Mouse (Mus musculus) olfactory bulb, adult 2 months (tissue): Measurements from ENCODE around the gene Esr1.

Experiments
- CTCF ChIP-seq: fragments of 200-500 bp; IDR thresholded peaks from 2 replicates; pipeline ENCODE4 v1.5.1; 2012; ENCODE audit warnings: low read depth, mild to moderate bottlenecking, low read length, moderate library complexity; ENCODE audit not compliant: insufficient read depth
- POLR2A ChIP-seq: fragments of 200-500 bp; IDR thresholded peaks from 2 replicates; pipeline ENCODE4 v1.6.1; 2012; ENCODE audit warnings: mild to moderate bottlenecking, low read depth, low read length, moderate library complexity; ENCODE audit not compliant: insufficient read depth

GRCm38 (mm10) chr10:4618686-4619085, 7.3 kb downstream of the Esr1 start:
- TF ChIP-seq POLR2A = no peak
- no peak for TF ChIP-seq CTCF
